Mouse (Mus musculus) forebrain, embryonic 15.5 days (tissue): ENCODE results near the gene Enox1. TPM values are rescaled to one million over a fixed set of nuclear protein-coding genes. Genes with fewer than 3 reads are reported as not detected.
"Not testable (repeated sequence)": the region's sequence is repeated elsewhere in the genome, so short reads cannot be mapped to it uniquely, and the experiment has no call there.

ENCODE experiments used
- ATAC-seq: fragments of 200-750 bp; cut with Nextera tagmentation; replicated peaks from 2 replicates; pipeline ENCODE4 v1.8.0; 2017; ENCODE audit warnings: mild to moderate bottlenecking, moderate TSS enrichment, moderate library complexity
- H3K27ac ChIP-seq: fragments of 300-500 bp; sonication (generic); replicated peaks from 2 replicates; pipeline ENCODE4 v1.5.1; 2015; ENCODE audit warnings: mild to moderate bottlenecking, inconsistent platforms
- H3K27me3 ChIP-seq: fragments of 300-500 bp; sonication (generic); 2 replicates; pipeline ENCODE4 v1.6.1; 2015; ENCODE audit warnings: inconsistent platforms
- H3K36me3 ChIP-seq: fragments of 300-500 bp; sonication (generic); 2 replicates; pipeline ENCODE4 v1.6.1; 2015; ENCODE audit warnings: mild to moderate bottlenecking, inconsistent platforms
- H3K4me1 ChIP-seq: fragments of 300-500 bp; sonication (generic); 2 replicates; pipeline ENCODE4 v1.6.1; 2015; ENCODE audit warnings: inconsistent platforms
- H3K4me2 ChIP-seq: fragments of 300-500 bp; sonication (generic); replicated peaks from 2 replicates; pipeline ENCODE4 v1.6.1; 2015; ENCODE audit warnings: mild to moderate bottlenecking, inconsistent platforms
- H3K4me3 ChIP-seq: fragments of 300-500 bp; sonication (generic); 2 replicates; pipeline ENCODE4 v1.5.1; 2015; ENCODE audit warnings: mild to moderate bottlenecking, inconsistent platforms
- H3K9ac ChIP-seq: fragments of 300-500 bp; sonication (generic); replicated peaks from 2 replicates; pipeline ENCODE4 v1.6.1; 2015; ENCODE audit warnings: mild to moderate bottlenecking, inconsistent platforms
- H3K9me3 ChIP-seq: fragments of 300-500 bp; sonication (generic); 2 replicates; pipeline ENCODE4 v1.6.1; 2016; ENCODE audit warnings: inconsistent platforms
- WGBS: fragments of 180-500 bp; shearing (Covaris S2); methylation state at CpG from one replicate; pipeline ENCODE4 v1.1.7; 2015; ENCODE audit warnings: mixed read lengths; 5-methylcytosine and 5-hydroxymethylcytosine counted together
- polyA plus RNA-seq: library from polyadenylated mRNA; unstranded; fragments of >200 nt; fragmentation: Nextera tagmentation; extraction: Ambion mirVana; gene quantifications from 2 replicates; pipeline ENCODE4 v1.2.1, GENCODE M21; 2015

The Enox1 gene
- 60.4 and 67.5 TPM in 2 replicates for polyA plus RNA-seq

DNA sequence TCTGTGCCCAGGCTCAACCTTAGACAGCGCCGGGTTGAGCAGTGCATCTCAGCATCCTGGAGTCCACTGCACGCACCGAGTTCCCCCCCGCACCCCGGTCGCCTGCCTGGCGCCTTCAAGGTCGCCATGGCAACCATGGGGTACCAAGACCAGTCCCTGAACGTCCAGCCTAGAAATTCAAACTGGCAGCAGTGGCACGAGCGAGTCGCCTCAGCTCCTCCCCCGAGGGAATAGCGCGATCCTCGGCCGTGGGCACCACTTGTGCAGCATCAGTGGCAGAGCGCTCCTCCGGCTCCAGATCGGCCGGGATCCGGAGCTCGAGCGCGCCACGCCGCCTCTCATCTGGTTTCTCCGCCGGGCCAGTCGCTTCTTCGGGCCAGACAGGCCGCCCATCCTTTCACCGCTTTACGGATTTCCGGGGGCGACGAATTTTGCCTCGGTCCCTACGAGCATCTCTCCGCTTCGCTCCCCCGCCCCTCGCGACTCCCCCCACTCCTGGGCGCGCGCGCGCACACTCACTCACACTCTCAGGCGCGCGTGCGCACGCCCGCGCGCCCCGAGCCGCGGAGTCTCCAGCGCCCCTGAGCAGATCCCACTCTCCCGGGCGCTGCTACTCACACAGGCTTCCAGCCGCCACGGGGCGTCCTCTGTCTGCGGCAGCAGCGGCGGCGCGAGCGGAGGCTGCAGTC, at the start of gene Enox1:
Gene Enox1 (plus strand): TSS at position 542 of the 689 bp plus-strand sequence.
- H3K36me3 ChIP-seq = no peaks in the 10 kb centered on the region
- H3K9ac ChIP-seq = peak within 1 kb of the TSS; percentile 79
- H3K4me1 ChIP-seq = peaks cover 46% of the 10 kb centered on the region
- H3K27me3 ChIP-seq = no peaks in the 10 kb centered on the region
- peak within 1 kb of the TSS; percentile 98 for H3K27ac ChIP-seq
- H3K4me2 ChIP-seq = peak within 1 kb of the TSS; percentile 86
- no peaks in the 10 kb centered on the region for H3K9me3 ChIP-seq
- under 1% methylated on average over 73 of the region's 73 CpGs for WGBS
- H3K4me3 ChIP-seq = peak within 1 kb of the TSS; percentile 75
- ATAC-seq = peak; percentile 93

- not testable (repeated sequence) for H3K9me3 ChIP-seq, H3K4me3 ChIP-seq, ATAC-seq, H3K36me3 ChIP-seq, H3K4me1 ChIP-seq, H3K27me3 ChIP-seq, H3K9ac ChIP-seq, H3K27ac ChIP-seq, H3K4me2 ChIP-seq
- 73% methylated on average over 5 of the region's 5 CpGs for WGBS
These were observed 45.9 kb upstream of the Enox1 start for GRCm38 (mm10) chr14:77110622-77111021.

GRCm38 (mm10) chr14:77130612-77131011, 26.0 kb upstream of the Enox1 start:
- ATAC-seq = no peak

DNA sequence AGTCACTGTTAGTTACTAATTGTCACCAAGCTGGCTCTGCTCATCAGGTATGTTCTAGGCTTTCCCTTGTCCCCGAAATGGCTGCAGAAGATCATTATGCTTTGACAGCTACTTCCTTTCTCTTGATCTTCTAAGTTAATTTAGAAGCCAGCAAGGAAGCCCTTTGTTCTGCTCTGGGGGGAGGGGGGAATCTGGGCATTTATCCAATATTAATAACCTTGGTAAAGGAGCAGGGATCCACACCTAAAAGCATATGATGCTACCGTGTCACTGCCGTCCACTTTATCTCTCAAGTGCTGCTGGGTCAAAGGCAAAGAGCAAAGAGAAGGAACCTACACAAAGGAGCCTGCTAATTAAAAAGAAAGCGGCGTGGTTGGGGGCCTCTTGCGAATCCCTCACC, 19.6 kb upstream of the Enox1 start:
- 31% methylated on average over 6 of the region's 6 CpGs for WGBS
- no peak for ATAC-seq
- H3K27ac ChIP-seq = no peak overlapping the region

More at GRCm38 (mm10) chr14:77130612-77131011, 26.0 kb upstream of the Enox1 start:
- Histone ChIP-seq H3K9me3 (no peaks in the 10 kb centered on the region), H3K4me3 (no peak overlapping the region), H3K27me3 (no peaks in the 10 kb centered on the region), H3K36me3 (no peaks in the 10 kb centered on the region), H3K9ac (no peak overlapping the region), H3K27ac (no peak overlapping the region), H3K4me2 (no peak overlapping the region), H3K4me1 (no peaks in the 10 kb centered on the region)
- WGBS = 92% methylated on average over 5 of the region's 5 CpGs

DNA sequence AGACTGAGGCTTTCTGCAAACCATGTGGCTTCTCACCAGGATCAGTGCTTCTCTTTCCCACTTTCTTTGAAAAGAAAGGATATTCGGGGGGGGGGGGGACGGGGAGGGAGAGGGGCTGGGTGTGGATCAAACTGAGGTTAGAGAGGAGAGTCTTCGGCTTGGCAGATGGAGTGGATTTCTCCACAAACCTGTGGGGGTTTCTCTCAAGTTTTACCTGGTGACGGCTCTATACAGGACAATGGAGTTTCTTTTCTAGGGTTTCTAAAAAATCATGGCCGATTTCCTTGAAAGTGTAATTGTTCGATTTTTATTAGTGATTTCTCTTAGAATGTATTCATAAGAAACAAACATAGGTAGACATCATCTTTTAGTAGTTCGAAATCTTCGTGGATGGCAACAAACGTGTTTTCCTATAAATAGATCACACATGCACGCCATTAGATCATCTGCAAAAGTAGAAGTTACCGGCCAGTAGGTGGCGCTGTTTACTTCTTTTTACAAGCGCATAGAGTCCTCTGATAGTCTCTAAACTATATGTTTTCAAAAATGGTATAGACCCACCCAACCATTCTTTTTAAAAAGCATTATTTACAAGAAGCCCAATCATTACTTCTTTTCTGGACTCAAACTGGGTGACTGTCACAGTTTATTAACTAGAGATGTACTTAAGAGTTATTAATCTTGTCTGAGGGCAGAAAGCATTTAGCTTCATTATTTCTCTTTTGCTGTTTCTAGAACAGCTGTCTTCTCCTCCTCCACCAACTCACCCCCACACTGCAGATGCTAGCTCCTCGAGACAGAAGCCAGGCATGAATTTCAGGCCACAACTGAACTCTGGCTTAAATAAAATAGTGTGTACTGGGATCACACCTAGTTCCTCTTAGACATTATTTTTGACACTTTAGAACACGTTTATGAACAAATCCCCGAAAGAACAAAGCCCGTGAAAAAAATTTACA, 15.0 kb upstream of the Enox1 start:
- H3K4me2 ChIP-seq = no peak overlapping the region
- H3K4me1 ChIP-seq = peaks cover 16% of the 10 kb centered on the region
- no peaks in the 10 kb centered on the region for H3K9me3 ChIP-seq
- peak; percentile 92 for ATAC-seq
- 28% methylated on average over 17 of the region's 17 CpGs for WGBS
- peak overlapping the region; percentile 56 for H3K27ac ChIP-seq
- H3K9ac ChIP-seq = no peak overlapping the region
- no peaks in the 10 kb centered on the region for H3K36me3 ChIP-seq
- no peak overlapping the region for H3K4me3 ChIP-seq
- H3K27me3 ChIP-seq = no peaks in the 10 kb centered on the region

More for the DNA sequence above, 19.6 kb upstream of the Enox1 start:
- Histone ChIP-seq H3K9ac (no peak overlapping the region), H3K27me3 (no peaks in the 10 kb centered on the region), H3K4me1 (peaks cover 8% of the 10 kb centered on the region), H3K4me3 (no peak overlapping the region), H3K36me3 (no peaks in the 10 kb centered on the region), H3K4me2 (no peak overlapping the region), H3K9me3 (no peaks in the 10 kb centered on the region)

DNA sequence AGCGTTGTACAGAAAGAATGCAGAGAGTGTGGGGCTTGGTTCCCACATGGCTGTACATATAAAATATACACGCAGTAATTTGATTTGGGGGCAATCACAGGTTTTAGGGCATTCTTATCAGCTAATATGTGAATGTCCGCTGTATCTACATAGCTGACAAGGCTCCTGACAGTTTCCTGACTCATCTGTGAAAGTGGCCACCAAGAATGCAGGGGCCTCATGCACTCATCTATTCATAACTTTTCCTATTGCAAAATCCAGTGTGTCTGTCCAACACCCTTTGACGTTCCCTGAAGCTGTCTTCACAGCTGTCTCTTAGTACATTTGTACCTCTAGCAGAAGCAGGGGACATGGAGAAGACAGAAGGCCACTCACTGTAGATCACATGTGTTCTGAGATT, 11.5 kb upstream of the Enox1 start:
- H3K4me1 ChIP-seq = peaks cover 16% of the 10 kb centered on the region
- H3K4me2 ChIP-seq = no peak overlapping the region
- no peak for ATAC-seq
- H3K9ac ChIP-seq = no peak overlapping the region
- H3K4me3 ChIP-seq = no peak overlapping the region
- 90% methylated on average over 4 of the region's 4 CpGs for WGBS
- no peaks in the 10 kb centered on the region for H3K27me3 ChIP-seq
- no peak overlapping the region for H3K27ac ChIP-seq
- no peaks in the 10 kb centered on the region for H3K36me3 ChIP-seq
- no peaks in the 10 kb centered on the region for H3K9me3 ChIP-seq

GRCm38 (mm10) chr14:77147635-77148034, 8.9 kb upstream of the Enox1 start:
- 79% methylated on average over 1 of the region's 1 CpGs for WGBS
- H3K4me3 ChIP-seq = no peak overlapping the region
- H3K9ac ChIP-seq = no peak overlapping the region
- no peak overlapping the region for H3K27ac ChIP-seq
- H3K9me3 ChIP-seq = no peaks in the 10 kb centered on the region
- no peak overlapping the region for H3K4me2 ChIP-seq
- no peaks in the 10 kb centered on the region for H3K36me3 ChIP-seq
- ATAC-seq = no peak
- H3K27me3 ChIP-seq = no peaks in the 10 kb centered on the region
- 0 out of 2 replicates have a peak, but pooled peaks cover under 1% of the 10 kb centered on the region for H3K4me1 ChIP-seq

GRCm38 (mm10) chr14:77150556-77150955, 6.0 kb upstream of the Enox1 start:
- ATAC-seq = no peak
- Histone ChIP-seq H3K4me3 (no peak overlapping the region), H3K9ac (no peak overlapping the region), H3K4me2 (no peak overlapping the region), H3K4me1 (peaks cover 8% of the 10 kb centered on the region), H3K9me3 (no peaks in the 10 kb centered on the region), H3K27ac (no peak overlapping the region), H3K36me3 (no peaks in the 10 kb centered on the region), H3K27me3 (no peaks in the 10 kb centered on the region)
- 81% methylated on average over 6 of the region's 6 CpGs for WGBS

- Histone ChIP-seq H3K4me1 (peaks cover 12% of the 10 kb centered on the region), H3K4me2 (no peak overlapping the region), H3K9me3 (no peaks in the 10 kb centered on the region), H3K27ac (no peak overlapping the region), H3K27me3 (no peaks in the 10 kb centered on the region), H3K4me3 (no peak overlapping the region), H3K36me3 (no peaks in the 10 kb centered on the region), H3K9ac (no peak overlapping the region)
- WGBS = 85% methylated on average over 7 of the region's 7 CpGs
- no peak for ATAC-seq
These were observed 5.1 kb upstream of the Enox1 start for GRCm38 (mm10) chr14:77151431-77151830.

DNA sequence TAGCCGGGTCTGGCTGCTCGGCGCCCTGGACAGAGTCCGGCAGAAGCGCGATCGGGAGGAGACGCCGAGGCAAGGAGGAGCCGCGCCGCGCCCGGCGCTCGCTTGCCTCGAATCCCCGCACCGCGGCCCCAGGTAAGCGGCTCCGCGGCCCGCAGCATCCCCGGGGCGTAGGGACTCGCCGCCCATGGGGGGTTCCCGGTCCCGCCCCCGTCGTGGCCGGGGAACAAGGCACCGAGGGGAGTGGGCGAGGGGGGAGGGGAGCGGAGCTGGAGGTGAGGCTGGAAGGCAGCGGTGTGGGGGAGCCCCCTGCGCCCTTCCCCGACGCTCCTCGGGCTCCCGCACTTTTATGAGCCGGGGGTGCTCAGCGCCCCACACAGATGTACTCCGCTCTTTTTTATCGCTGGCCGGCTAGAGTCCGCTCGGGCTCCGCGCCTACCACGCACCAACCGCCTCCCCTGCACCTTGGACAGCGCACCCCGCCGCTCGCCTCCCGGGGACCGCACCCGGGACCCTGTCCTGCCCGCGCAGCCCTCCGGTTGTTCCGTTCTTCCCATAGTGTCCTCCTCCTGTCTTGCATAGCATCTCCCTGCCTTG, 445 bp downstream of the Enox1 start:
- Histone ChIP-seq H3K4me3 (peak overlapping the region; percentile 75), H3K9ac (peak overlapping the region; percentile 79), H3K4me2 (peak overlapping the region; percentile 86), H3K9me3 (no peaks in the 10 kb centered on the region), H3K27me3 (no peaks in the 10 kb centered on the region), H3K36me3 (no peaks in the 10 kb centered on the region), H3K4me1 (peaks cover 46% of the 10 kb centered on the region), H3K27ac (peak overlapping the region; percentile 98)
- peak; percentile 57 for ATAC-seq
- WGBS = under 1% methylated on average over 52 of the region's 64 CpGs

DNA sequence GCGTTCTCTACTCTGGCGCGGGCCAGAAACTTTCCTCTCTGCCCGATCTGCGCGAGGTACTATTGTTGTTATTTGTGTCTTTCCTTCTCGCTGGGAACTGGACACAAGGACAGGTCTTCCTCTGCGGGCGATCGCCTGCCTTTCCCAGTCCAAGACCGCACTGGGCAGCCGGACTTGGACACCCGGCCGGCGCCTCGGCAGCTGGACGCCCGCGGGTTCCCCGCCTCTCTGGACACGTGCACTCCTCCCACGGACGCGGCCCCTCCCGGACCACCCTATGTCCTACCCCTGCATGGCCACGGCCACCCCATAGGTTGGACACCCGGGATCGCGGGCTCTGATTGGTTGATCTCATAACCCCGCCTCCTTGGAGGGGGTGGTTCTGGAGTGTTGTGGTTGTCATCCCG, 945 bp downstream of the Enox1 start:
- H3K4me3 ChIP-seq = peak overlapping the region; percentile 75
- H3K4me2 ChIP-seq = peak overlapping the region; percentile 86
- no peaks in the 10 kb centered on the region for H3K9me3 ChIP-seq
- peak overlapping the region; percentile 79 for H3K9ac ChIP-seq
- WGBS = under 1% methylated on average over 31 of the region's 31 CpGs
- peak overlapping the region; percentile 98 for H3K27ac ChIP-seq
- no peaks in the 10 kb centered on the region for H3K36me3 ChIP-seq
- no peaks in the 10 kb centered on the region for H3K27me3 ChIP-seq
- ATAC-seq = peak; percentile 80
- H3K4me1 ChIP-seq = peaks cover 51% of the 10 kb centered on the region

GRCm38 (mm10) chr14:77159397-77159796, 2.8 kb downstream of the Enox1 start:
- Histone ChIP-seq H3K4me1 (peaks cover 59% of the 10 kb centered on the region), H3K36me3 (no peaks in the 10 kb centered on the region), H3K27ac (peak overlapping the region; percentile 35; the same call in 1 of the 2 replicates), H3K27me3 (no peaks in the 10 kb centered on the region), H3K4me2 (peak overlapping the region; percentile 86), H3K4me3 (peak overlapping the region; percentile 75), H3K9ac (no peak overlapping the region; the same call in 1 of the 2 replicates), H3K9me3 (no peaks in the 10 kb centered on the region)
- no peak for ATAC-seq
- 69% methylated on average over 5 of the region's 5 CpGs for WGBS
